Mouse (Mus musculus): ENCODE results near the gene Pla2g15.

Pla2g15 gene

GRCm38 (mm10) chr8:106137218-106137905 is 12.8 kb upstream of the Pla2g15 start:
- Histone ChIP-seq H3K27me3 (ENCODE audit: insufficient read depth, low read length) (peaks cover 40% of the 10 kb centered on the region), H3K9me3 (ENCODE audit: low read length) (no peaks in the 10 kb centered on the region)
- no peak for TF ChIP-seq POU5F1 (IDR thresholded peaks at IDR 0.05; ENCODE audit: borderline replicate concordance, low read length)
- TF ChIP-seq NANOG (IDR thresholded peaks at IDR 0.05; ENCODE audit: borderline replicate concordance, low read length) = no peak
- TF ChIP-seq CTCF (conservative IDR thresholded peaks at IDR 0.05; ENCODE audit: low read length) = no peak

DNA sequence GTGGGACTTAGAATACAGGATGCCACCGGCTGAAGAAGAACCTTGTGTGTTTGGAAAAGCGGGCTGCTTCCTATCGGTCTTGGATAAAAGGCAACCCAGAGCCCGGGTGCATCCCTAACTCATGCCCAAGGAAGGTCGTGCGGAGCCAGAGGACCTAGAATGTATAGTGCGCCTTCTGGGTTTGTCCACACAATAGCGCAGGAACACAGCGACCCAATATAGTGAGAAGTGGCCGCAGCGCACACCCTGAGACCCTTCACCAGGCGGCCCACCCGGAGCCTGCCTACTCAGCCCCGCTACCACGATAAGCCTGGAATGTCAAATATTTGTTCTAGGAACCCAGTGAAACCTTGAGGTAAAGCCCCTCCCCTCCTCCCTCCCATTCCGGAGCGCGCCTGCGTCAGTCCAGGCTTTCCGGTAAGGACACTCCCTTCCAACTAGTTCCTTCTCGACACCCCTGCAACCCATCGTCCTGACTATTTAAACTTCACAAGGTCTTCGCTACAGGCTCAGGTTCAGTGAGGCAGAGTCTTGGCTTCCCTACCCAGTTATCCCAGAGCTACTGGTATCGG is 12.2 kb upstream of the Pla2g15 start:
- Histone ChIP-seq H3K9me3 (ENCODE audit: low read length) (no peaks in the 10 kb centered on the region), H3K4me3 (replicated peaks; ENCODE audit: low read length) (peak overlapping the region; percentile 83), H3K36me3 (ENCODE audit: insufficient read depth, low read length) (peaks cover 15% of the 10 kb centered on the region), H3K27me3 (ENCODE audit: insufficient read depth, low read length) (peaks cover 40% of the 10 kb centered on the region), H3K4me1 (replicated peaks; ENCODE audit: low read depth, low read length) (peaks cover 74% of the 10 kb centered on the region)
- TF ChIP-seq CTCF (conservative IDR thresholded peaks at IDR 0.05; ENCODE audit: low read length) (no peak), NANOG (IDR thresholded peaks at IDR 0.05; ENCODE audit: borderline replicate concordance, low read length) (no peak), POU5F1 (IDR thresholded peaks at IDR 0.05; ENCODE audit: borderline replicate concordance, low read length) (no peak)

More at GRCm38 (mm10) chr8:106137218-106137905, 12.8 kb upstream of the Pla2g15 start:
- Histone ChIP-seq H3K4me3 (replicated peaks; ENCODE audit: low read length) (peak overlapping the region; percentile 83), H3K4me1 (replicated peaks; ENCODE audit: low read depth, low read length) (peaks cover 80% of the 10 kb centered on the region), H3K36me3 (ENCODE audit: insufficient read depth, low read length) (peaks cover 22% of the 10 kb centered on the region)

DNA sequence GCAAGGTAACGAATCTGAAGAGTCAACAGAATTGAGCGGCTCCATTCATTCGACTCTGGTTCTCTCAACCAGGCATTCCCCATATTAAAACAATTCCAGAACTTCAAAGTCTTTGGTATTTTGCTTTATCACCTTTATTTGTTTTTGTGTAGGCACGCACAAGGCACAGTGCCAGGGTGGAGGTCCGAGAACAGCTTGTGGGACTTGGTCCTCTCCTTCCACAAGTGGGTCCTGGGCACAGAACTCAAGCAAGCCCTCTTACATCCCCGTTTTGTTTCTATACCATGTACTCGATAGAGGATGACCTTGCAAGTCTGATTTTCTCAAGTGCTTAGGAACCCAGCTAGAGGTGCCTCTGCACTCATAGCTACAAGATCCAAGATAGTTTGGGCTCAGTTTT is 11.6 kb upstream of the Pla2g15 start:
- Histone ChIP-seq H3K36me3 (ENCODE audit: insufficient read depth, low read length) (peaks cover 9% of the 10 kb centered on the region), H3K4me1 (replicated peaks; ENCODE audit: low read depth, low read length) (peaks cover 68% of the 10 kb centered on the region), H3K4me3 (replicated peaks; ENCODE audit: low read length) (peak overlapping the region; percentile 83), H3K27me3 (ENCODE audit: insufficient read depth, low read length) (peaks cover 40% of the 10 kb centered on the region), H3K9me3 (ENCODE audit: low read length) (no peaks in the 10 kb centered on the region)
- TF ChIP-seq CTCF (conservative IDR thresholded peaks at IDR 0.05; ENCODE audit: low read length) = no peak
- no peak for TF ChIP-seq POU5F1 (IDR thresholded peaks at IDR 0.05; ENCODE audit: borderline replicate concordance, low read length)
- TF ChIP-seq NANOG (IDR thresholded peaks at IDR 0.05; ENCODE audit: borderline replicate concordance, low read length) = no peak

DNA sequence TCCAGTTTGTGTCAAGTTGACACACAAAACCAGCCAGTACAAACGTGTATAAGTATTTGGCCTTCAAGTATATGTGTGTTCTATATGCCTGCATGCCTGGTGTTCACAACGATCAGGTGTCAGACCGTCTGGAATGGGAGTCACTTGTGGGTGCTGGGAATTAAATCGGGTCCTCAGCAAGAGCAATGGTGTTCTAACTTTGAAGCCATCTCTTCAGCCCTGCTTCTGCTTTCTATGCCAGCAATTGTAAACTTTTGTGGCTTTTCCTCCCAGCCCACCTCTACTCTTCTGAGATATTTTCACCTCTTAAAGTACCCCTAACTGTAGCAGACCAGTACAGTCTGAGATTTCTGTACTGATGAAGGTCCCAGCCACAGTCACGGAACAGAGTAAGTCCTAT is 10.0 kb upstream of the Pla2g15 start:
- peaks cover 29% of the 10 kb centered on the region for H3K27me3 ChIP-seq (ENCODE audit: insufficient read depth, low read length)
- TF ChIP-seq CTCF (conservative IDR thresholded peaks at IDR 0.05; ENCODE audit: low read length) (no peak), NANOG (IDR thresholded peaks at IDR 0.05; ENCODE audit: borderline replicate concordance, low read length) (no peak), POU5F1 (IDR thresholded peaks at IDR 0.05; ENCODE audit: borderline replicate concordance, low read length) (no peak)
- H3K4me3 ChIP-seq (replicated peaks; ENCODE audit: low read length) = no peak overlapping the region
- no peaks in the 10 kb centered on the region for H3K9me3 ChIP-seq (ENCODE audit: low read length)
- H3K36me3 ChIP-seq (ENCODE audit: insufficient read depth, low read length) = no peaks in the 10 kb centered on the region
- H3K4me1 ChIP-seq (replicated peaks; ENCODE audit: low read depth, low read length) = peaks cover 52% of the 10 kb centered on the region

GRCm38 (mm10) chr8:106140769-106141168 is 9.4 kb upstream of the Pla2g15 start:
- peaks cover 24% of the 10 kb centered on the region for H3K27me3 ChIP-seq (ENCODE audit: insufficient read depth, low read length)
- peaks cover 46% of the 10 kb centered on the region for H3K4me1 ChIP-seq (replicated peaks; ENCODE audit: low read depth, low read length)
- H3K4me3 ChIP-seq (replicated peaks; ENCODE audit: low read length) = no peak overlapping the region
- no peaks in the 10 kb centered on the region for H3K36me3 ChIP-seq (ENCODE audit: insufficient read depth, low read length)
- TF ChIP-seq CTCF (conservative IDR thresholded peaks at IDR 0.05; ENCODE audit: low read length) (peak; percentile 97), NANOG (IDR thresholded peaks at IDR 0.05; ENCODE audit: borderline replicate concordance, low read length) (no peak), POU5F1 (IDR thresholded peaks at IDR 0.05; ENCODE audit: borderline replicate concordance, low read length) (no peak)
- H3K9me3 ChIP-seq (ENCODE audit: low read length) = no peaks in the 10 kb centered on the region

DNA sequence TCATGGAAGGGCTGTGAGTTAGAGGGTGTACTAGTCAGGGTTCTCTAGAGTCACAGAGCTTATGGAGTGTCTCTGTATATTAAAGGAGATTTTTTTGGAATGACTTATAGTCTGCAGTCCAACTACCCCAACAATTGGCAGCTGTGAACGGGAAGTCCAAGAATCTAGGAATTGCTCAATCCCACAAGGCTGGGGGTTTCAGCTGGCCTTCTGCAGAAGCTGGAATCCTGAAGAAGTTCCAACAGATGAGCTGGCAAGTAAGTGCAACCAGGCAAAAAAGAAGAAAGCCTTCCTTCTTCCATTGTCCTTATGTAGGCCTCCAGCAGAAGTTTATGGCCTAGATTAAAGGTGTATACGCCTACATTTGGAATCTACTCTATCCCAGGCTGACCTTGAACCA is 4.9 kb upstream of the Pla2g15 start:
- Histone ChIP-seq H3K4me3 (replicated peaks; ENCODE audit: low read length) (no peak overlapping the region), H3K36me3 (ENCODE audit: insufficient read depth, low read length) (no peaks in the 10 kb centered on the region), H3K27me3 (ENCODE audit: insufficient read depth, low read length) (peaks cover 3% of the 10 kb centered on the region; the same call in 1 of the 2 replicates), H3K9me3 (ENCODE audit: low read length) (no peaks in the 10 kb centered on the region), H3K4me1 (replicated peaks; ENCODE audit: low read depth, low read length) (peaks cover 16% of the 10 kb centered on the region)
- TF ChIP-seq POU5F1 (IDR thresholded peaks at IDR 0.05; ENCODE audit: borderline replicate concordance, low read length) (no peak), CTCF (conservative IDR thresholded peaks at IDR 0.05; ENCODE audit: low read length) (no peak), NANOG (IDR thresholded peaks at IDR 0.05; ENCODE audit: borderline replicate concordance, low read length) (no peak)

GRCm38 (mm10) chr8:106146014-106146413 is 4.2 kb upstream of the Pla2g15 start:
- H3K4me3 ChIP-seq (replicated peaks; ENCODE audit: low read length) = no peak overlapping the region
- peaks cover 3% of the 10 kb centered on the region; the same call in 1 of the 2 replicates for H3K27me3 ChIP-seq (ENCODE audit: insufficient read depth, low read length)
- TF ChIP-seq NANOG (IDR thresholded peaks at IDR 0.05; ENCODE audit: borderline replicate concordance, low read length) = no peak
- TF ChIP-seq POU5F1 (IDR thresholded peaks at IDR 0.05; ENCODE audit: borderline replicate concordance, low read length) = no peak
- no peak for TF ChIP-seq CTCF (conservative IDR thresholded peaks at IDR 0.05; ENCODE audit: low read length)
- no peaks in the 10 kb centered on the region for H3K9me3 ChIP-seq (ENCODE audit: low read length)
- peaks cover 14% of the 10 kb centered on the region for H3K4me1 ChIP-seq (replicated peaks; ENCODE audit: low read depth, low read length)
- H3K36me3 ChIP-seq (ENCODE audit: insufficient read depth, low read length) = no peaks in the 10 kb centered on the region

DNA sequence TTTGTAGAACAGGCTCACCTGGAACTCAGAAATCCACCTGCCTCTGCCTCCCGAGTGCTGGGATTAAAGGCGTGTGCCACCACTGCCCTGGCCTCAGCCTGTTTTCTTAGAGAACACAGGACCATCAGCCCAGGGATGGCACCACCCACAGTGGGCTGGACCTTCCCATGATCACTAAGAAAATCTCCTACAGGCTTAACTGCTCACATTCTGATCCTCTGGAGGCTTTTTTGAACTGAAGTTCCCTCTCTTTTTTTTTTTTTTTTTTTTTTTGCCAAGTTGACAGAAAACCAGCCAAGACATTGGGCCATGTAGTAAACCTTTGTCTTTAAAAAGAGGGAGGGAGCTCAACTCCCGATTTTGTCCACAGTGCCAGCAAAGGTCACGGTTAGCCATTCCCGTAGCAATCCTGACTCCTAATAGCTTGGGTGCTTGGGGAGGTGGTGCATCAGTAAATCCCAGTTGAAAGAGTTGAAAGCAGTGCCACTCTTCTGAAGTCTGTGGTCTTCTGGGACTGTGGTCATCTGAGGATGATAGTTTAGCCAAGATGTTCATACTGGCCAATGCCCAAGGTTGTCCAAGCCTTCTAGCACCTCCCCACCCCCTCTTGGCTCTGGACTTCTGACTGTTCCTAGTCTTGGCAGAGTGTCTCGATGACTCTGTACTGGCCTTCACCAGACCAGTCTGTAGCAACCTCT is 2.2 kb upstream of the Pla2g15 start:
- no peak for TF ChIP-seq POU5F1 (IDR thresholded peaks at IDR 0.05; ENCODE audit: borderline replicate concordance, low read length)
- no peak for TF ChIP-seq CTCF (conservative IDR thresholded peaks at IDR 0.05; ENCODE audit: low read length)
- TF ChIP-seq NANOG (IDR thresholded peaks at IDR 0.05; ENCODE audit: borderline replicate concordance, low read length) = no peak
- Histone ChIP-seq H3K4me3 (replicated peaks; ENCODE audit: low read length) (no peak overlapping the region), H3K9me3 (ENCODE audit: low read length) (no peaks in the 10 kb centered on the region)

More for the DNA sequence above, 2.2 kb upstream of the Pla2g15 start:
- Histone ChIP-seq H3K4me1 (replicated peaks; ENCODE audit: low read depth, low read length) (peaks cover 23% of the 10 kb centered on the region), H3K27me3 (ENCODE audit: insufficient read depth, low read length) (peaks cover 3% of the 10 kb centered on the region; the same call in 1 of the 2 replicates), H3K36me3 (ENCODE audit: insufficient read depth, low read length) (peaks cover 10% of the 10 kb centered on the region)

All from E14TG2a.4 (cell line).